Mouse (Mus musculus) right cerebral cortex, postnatal 25 days (tissue): ENCODE measurements around the gene Gins3.
A peak's percentile ranks its signal among the peaks of the same experiment; 100 is the strongest.
"Not testable (repeated sequence)": the region's sequence is repeated elsewhere in the genome, so short reads cannot be mapped to it uniquely, and the experiment has no call there.

Source experiments
- DNase-seq: peaks from one replicate; pipeline ENCODE4 v3.0.0; 2022

Gene Gins3

DNA sequence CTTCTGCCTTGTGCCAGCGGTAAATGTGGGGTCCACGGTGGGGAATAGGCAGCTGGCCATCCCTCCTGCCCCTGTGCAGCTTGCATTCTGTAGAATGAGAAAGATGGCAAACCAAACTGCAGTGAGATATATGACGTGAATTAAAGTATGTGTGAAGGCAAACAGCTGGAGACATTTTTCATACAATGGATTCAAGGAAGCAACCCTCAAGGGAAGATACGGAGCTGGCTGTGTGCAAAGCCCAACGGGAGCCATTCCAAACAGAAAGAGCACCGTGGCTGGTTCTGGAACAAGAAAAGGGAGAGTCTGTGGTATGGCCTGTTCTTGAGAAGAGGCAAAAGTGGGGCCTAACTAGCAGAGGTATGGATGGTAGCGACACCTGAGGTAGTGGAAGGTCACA is 22.6 kb downstream of the Gins3 start:
- DNase-seq: no peak

GRCm38 (mm10) chr8:95656316-95657002 is 23.2 kb downstream of the Gins3 start:
- no peak for DNase-seq

DNA sequence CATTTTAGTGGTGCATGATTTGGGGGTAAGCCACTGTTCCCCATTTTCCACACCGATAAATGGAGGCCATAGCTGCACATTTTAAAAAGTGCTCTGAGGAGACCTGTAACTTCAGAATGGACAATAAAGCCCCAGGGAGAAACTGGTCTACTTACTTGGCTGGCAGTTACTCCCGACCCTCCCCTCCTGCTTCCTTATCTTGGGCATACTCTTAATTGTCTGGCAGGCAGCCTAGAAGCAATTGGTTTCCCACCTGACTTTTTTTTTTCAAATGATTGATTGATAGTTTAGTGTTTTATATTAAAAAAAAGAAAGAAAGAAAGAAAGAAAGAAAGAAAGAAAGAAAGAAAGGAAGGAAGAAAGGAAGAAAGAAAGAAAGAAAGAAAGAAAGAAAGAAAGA is 24.3 kb downstream of the Gins3 start:
- no peak for DNase-seq

DNA sequence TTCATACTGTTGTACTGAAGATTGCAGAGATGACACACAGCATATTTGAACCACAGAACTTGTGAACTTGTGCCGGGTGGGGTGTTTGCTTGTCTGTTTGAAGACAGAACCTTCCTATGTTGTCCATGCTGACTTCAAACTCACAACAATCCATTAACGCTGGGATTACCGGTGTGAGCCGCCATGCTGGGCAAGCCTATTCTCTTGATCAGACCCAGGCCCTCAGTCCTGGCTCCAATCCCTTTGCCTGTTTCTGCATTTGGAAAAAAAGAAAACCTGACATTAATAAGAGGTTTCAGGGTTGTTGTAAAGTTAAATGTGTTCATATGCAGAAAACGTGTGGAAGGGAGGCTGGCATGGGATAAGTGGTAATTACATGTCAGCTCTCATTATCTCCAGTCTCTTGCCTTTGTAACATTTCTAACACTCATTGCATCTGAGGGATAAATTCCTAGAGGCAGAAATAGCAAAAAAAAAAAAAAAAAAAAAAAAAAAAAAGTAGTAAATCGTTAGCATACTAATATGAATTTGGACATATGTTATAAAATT is 27.2 kb downstream of the Gins3 start:
- DNase-seq: no peak

- DNase-seq: no peak
Measured at GRCm38 (mm10) chr8:95661085-95661484, 27.8 kb downstream of the Gins3 start.

- no peak for DNase-seq
Measured at GRCm38 (mm10) chr8:95661575-95661974, 28.3 kb downstream of the Gins3 start.

- DNase-seq: no peak
Measured at GRCm38 (mm10) chr8:95662885-95663598, 29.8 kb downstream of the Gins3 start.

DNA sequence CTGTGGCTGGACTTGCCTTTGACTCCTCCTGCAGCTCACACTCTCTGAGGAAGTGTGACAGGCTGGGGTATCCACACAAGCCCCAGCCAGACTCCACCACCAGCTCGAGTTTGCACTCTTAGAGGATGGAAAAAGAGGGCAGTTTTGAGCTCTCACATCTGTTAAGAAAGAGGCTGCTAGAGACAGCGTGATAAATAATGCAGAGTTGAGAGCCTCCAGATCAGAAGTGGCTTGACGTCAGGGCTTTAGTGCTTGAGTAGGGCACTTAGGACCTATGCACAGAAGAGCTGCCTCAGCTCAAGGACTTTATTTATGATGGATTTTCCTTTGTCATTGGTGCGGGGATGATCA is 30.3 kb downstream of the Gins3 start:
- no peak for DNase-seq

GRCm38 (mm10) chr8:95665813-95666452 is 32.7 kb downstream of the Gins3 start:
- not testable (repeated sequence) for DNase-seq

DNA sequence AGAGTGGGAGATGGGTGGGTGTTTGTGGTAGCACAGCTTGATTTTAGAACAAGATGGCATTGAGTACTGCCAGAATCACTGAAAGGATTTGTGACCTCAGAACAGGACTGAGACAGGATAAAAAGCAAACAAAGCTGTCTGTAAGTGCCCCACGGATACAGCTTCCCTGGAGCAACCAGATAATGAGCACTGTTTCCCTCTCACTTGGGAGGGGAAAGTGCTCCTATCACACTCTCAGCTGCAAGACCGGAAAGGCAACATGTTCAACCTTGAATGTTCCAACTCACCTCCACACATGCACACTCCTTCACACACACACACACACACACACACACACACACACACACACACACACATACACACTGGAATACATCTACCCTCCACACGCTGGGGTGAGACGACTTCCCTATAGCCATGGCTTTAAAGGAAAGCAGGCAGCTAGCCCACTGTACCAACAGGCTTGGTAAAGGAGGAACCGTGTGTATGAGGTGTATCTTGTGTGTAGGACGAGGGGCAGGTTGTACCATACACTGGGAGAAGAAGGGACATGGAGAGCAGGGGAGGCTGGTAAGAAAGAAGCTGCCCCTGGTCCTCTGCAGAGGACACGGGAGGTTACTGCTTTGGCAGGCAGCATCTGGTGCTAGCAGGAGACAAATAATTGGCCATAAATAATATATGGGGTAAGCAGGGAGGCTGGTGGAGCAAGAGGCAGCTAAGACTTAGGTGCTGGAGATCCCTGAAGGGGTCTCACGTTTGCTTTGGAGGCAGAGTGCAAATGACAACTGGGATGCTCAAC is 35.1 kb downstream of the Gins3 start:
- DNase-seq: no peak

DNA sequence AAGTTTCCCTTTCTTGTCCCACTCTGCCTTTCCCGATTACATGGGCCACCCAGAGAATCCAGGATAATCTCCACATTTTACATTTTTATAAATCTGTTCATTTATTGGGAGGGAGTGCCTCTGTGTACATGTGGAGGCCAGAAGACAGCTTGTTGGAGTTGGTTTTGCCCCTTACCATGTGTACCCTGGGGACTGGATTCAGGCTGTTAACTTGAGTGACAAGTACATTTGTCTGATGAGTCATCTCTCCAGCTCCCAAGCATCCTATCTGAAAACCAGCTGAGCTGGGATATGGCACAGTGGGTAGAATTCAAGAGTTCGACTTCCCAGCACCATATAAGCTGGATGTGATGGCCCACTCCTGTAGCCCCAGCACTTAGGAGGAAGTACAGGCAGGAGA is 36.7 kb downstream of the Gins3 start:
- no peak for DNase-seq

- no peak for DNase-seq
Measured at GRCm38 (mm10) chr8:95671861-95672260, 38.6 kb downstream of the Gins3 start.

- no peak for DNase-seq
Measured at GRCm38 (mm10) chr8:95672811-95673210, 39.6 kb downstream of the Gins3 start.

DNA sequence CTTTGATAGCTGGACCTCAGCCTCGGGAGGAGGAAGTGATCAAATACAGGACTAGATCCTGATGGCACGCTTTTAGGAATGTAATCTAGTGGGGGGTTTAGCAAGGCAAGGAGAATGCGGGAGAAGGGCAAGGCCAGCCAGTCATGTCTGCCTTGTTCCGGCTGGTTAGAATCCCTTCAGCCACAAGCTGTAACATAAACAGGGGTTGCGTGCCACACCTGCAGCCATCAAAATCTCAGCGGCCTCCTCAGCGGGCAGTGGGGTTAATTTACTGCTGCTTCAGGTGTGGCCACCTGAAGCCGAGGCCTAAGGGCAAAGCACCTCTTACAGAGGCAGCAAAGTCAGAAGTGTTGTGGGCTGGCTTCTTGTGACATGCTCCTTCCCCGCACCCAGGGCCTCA is 43.4 kb downstream of the Gins3 start, which contains the start of gene Ndrg4:
Gene Ndrg4, plus strand, starts transcription at position 350 of the 400 bp plus-strand sequence.
- DNase-seq: no peak

- peak; percentile 41 for DNase-seq
Measured at GRCm38 (mm10) chr8:95677591-95678023, 44.4 kb downstream of the Gins3 start.

GRCm38 (mm10) chr8:95678024-95678611 is 44.9 kb downstream of the Gins3 start:
- peak; percentile 79 for DNase-seq

GRCm38 (mm10) chr8:95688073-95688672 is 54.9 kb downstream of the Gins3 start:
- DNase-seq: peak; percentile 81

GRCm38 (mm10) chr8:95690929-95691541 is 57.8 kb downstream of the Gins3 start:
- no peak for DNase-seq

- DNase-seq: peak; percentile 75
Measured at GRCm38 (mm10) chr8:95694631-95695030, 61.4 kb downstream of the Gins3 start.
